Mouse (Mus musculus): Measurements from ENCODE around the gene A430089I19Rik. TPM values are rescaled to one million over a fixed set of nuclear protein-coding genes. Genes with fewer than 3 reads are reported as not detected.

The A430089I19Rik gene
- under 1 TPM in 1 of 2 experiments, not detected in 1; 0.58 TPM for polyA plus RNA-seq (2017; shearing (Covaris generic))

DNA sequence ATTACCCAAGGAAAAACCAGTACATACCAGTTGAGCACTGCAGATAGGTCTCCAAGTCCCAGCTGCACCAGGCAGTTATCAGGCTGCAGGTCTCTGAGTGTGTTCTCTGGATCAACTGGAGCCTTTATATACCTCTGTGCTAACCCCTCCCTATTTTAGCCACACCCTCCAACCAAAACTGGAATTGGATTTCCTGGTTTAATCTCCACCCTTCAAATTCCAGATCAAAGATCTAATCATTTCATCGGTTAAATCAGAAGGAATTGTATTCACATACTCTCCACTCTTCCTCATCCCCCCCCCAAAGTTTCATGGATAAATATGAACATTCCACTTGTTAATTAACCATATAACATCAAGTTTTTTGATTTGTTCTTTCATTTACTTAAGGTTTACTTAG, at the start of gene A430089I19Rik:
Gene A430089I19Rik (minus strand): TSS at position 101 of the 400 bp plus-strand sequence.

GRCm38 (mm10) chr5:94339449-94339848, 32.9 kb upstream of the A430089I19Rik start, which contains the start of gene AA792892:
TSS of gene AA792892 (plus strand) at chr5:94339749.

GRCm38 (mm10) chr5:94314135-94314534, 7.5 kb upstream of the A430089I19Rik start, which contains the start of gene Gm6502:
TSS of gene Gm6502 (plus strand) at chr5:94314435.

Other genes starting within 250 kb of the A430089I19Rik start
- gene BC061212, start 236.3 kb downstream of the A430089I19Rik start, polyA plus RNA-seq (2017; shearing (Covaris generic)), result not detected
- gene Gm6351, start 230.4 kb downstream of the A430089I19Rik start, polyA plus RNA-seq (2017; shearing (Covaris generic)), result under 1 TPM in 1 of 2 experiments, not detected in 1; 0.14 TPM
- gene Gm3106, start 88.8 kb downstream of the A430089I19Rik start, polyA plus RNA-seq (2017; shearing (Covaris generic)), result under 1 TPM in 1 of 2 experiments, not detected in 1; 0.59 TPM
- gene Gm6502, start 7.6 kb upstream of the A430089I19Rik start, polyA plus RNA-seq (2017; shearing (Covaris generic)), result under 1 TPM in 1 of 2 experiments, not detected in 1; 0.47 TPM
- gene AA792892, start 33.0 kb upstream of the A430089I19Rik start, polyA plus RNA-seq (2017; shearing (Covaris generic)), result under 1 TPM in 1 of 2 experiments, not detected in 1; 0.34 TPM
- gene Gm7682, start 139.0 kb upstream of the A430089I19Rik start, polyA plus RNA-seq (2017; shearing (Covaris generic)), result under 1 TPM in 1 of 2 experiments, not detected in 1; 0.23 TPM
- gene Gm3139, start 219.5 kb upstream of the A430089I19Rik start, polyA plus RNA-seq (2017; shearing (Covaris generic)), result 1 to 10 TPM in 1 of 2 experiments, not detected in 1; 1.3 TPM

Data from activated CD4-positive, CD25-positive, alpha-beta regulatory T cell (primary cell).